Mouse (Mus musculus) E14TG2a.4 (cell line): ENCODE results near the gene Sh2b1.

Experiments used
- CTCF ChIP-seq: conservative IDR thresholded peaks from 2 replicates; pipeline ENCODE4 v1.5.1; 2014; ENCODE audit warnings: low read length
- NANOG ChIP-seq: IDR thresholded peaks from 2 replicates; pipeline ENCODE4 v1.6.1; 2014; ENCODE audit warnings: borderline replicate concordance, low read length, mixed read lengths
- POU5F1 ChIP-seq: IDR thresholded peaks from 2 replicates; pipeline ENCODE4 v1.6.1; 2014; ENCODE audit warnings: low read length, borderline replicate concordance

DNA sequence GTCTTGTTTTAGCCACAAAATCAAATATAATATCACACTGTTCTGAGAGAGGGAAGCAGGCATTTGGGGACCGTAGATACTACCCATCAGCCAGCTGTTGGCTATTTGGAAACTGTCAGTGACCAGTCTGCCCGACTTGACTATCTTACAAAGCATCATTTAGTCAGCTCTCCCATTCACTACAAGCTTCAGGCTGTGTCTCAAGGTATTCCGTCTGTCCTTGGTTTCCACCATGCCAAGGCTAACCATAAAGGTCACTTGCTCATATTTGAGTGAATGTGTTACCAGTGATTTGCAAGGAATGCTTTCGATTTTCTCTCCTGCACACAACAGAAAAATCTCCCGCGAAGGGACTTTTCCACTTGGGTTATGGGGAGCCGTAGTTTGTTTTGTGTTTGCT, 40.5 kb downstream of the Sh2b1 start:
- TF ChIP-seq CTCF (no peak), POU5F1 (no peak), NANOG (no peak)
